Mouse (Mus musculus) heart, adult 11 months (tissue): ENCODE data around the gene Pls3.

ENCODE experiments used
- DNase-seq: peaks from one replicate; pipeline ENCODE4 v3.0.0; 2022

Gene Pls3

DNA sequence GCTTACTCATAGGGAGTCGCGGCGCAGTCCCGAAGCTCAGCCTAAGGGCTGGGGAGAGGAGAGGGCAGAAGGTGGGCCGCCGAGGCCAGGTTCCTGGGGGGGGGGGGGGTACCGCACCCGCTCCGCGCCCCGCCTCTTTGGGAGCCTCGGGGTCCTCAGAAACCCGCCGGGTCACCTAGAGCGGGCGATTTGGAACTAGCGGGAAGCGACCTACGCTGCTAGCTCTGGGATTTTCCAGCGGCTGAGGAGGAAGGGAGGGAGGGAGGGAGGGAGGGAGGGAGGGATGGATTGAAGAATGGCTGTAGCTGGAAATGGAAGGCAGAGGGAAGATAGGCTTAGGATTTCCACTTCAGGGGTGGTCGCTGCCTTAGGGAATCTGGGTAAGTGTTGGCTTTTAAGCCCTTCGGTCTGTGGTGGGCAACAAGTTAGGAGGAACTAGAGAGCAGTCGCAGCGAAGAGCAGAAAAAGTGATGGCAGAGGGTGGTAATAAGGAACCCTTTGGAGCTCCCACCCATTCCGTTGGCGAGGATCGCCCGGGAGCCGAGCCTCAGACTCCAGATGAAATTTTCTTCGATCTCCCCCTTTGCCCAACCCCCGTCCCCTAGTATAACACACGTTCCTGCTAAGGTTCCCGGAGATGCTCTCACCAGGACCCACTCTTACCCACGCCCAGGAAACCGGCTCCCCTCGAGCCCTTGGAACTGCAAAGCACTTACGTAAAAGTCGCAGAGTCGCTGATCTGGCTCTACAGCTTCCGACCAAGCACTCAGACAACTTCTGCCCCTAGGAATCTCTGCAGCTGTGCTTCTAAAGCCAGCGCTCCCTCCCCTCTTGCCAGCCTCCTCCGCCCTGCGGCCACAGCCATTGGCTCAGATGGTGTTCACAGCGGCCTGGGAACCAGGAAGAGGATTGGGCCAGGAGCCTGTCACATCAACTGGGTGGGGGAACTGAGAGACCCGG is at the start of gene Pls3:
Gene Pls3, minus strand, starts transcription at position 851 of the 960 bp plus-strand sequence.
- peak; percentile 100 for DNase-seq

DNA sequence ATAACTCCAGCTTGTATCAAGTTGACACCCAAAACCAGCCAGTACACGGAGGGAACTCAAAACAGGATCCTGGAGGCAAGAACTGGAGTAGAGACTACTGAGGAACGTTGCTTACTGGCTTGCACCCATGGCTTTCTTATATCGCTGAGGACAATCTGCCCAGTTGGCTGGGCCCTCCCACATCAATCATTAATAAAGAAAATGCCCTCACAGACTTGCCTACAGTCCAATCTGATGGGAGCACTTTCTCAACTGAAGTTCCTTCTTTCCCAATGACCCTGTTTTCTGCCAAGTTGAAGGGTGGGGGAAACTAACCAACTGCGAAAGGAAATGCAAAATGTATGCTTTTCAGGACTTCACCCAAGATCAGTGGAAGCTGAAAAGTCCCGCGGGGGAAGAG is 20.7 kb upstream of the Pls3 start:
- no peak for DNase-seq

DNA sequence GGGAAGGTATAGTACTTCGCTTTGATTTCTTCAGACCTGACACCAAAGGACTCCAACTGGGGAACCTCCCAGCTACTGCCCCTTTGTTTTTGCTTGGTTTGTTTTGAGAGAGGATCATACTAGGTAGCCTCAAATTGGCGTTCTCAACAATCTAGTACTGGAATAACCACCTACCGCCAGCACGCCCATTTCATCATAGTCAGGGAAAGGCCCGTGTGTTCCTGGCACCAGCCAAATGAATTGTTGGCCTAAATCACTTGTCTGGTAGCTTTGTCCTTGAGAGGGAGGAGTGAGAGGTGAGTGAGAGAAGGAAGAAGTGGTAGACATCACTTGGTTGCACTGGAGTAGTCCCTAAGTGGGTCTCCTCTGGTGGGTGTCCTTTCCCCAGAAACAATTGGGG is 584 bp upstream of the Pls3 start:
- no peak for DNase-seq

DNA sequence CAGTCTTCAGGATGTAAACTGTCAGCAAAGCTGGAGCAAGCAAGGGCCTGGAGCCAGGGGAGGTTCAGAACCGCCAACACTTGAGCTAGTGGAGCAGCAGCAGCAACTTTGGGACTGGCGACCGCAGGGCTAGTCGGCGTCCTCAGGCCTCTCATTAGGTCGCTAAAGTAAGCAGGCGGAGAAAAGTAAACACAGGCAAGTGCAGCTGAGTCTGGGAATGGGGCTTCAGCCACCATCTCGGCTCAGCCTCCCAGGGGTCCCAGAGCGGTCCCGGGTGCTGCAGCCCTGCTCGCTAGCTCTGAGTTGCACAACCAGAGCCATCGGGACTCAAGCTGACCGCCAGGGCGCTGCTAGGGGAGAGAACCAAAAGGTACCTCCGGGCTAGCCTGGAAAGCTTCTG is 1.2 kb downstream of the Pls3 start:
- DNase-seq, result peak; percentile 94

DNA sequence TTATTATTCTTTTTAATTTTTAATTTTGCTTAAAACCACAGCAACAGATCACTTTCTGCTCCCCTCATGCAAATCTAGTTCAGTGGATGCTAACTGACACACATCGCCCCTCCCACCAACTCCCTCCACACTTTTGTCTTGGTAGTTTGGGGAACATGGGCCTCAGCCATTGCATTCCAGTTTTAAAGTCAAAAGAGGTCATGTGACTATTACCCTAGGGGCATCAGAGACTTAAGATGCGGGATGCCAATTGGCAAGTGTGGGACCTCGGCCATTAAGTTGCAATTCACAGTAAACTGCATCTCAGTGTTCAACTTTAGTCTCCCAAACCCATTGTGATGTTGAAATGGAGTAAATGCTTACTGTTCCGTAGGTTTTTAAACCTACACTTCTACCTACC is 1.7 kb downstream of the Pls3 start:
- DNase-seq, result peak; percentile 79

DNA sequence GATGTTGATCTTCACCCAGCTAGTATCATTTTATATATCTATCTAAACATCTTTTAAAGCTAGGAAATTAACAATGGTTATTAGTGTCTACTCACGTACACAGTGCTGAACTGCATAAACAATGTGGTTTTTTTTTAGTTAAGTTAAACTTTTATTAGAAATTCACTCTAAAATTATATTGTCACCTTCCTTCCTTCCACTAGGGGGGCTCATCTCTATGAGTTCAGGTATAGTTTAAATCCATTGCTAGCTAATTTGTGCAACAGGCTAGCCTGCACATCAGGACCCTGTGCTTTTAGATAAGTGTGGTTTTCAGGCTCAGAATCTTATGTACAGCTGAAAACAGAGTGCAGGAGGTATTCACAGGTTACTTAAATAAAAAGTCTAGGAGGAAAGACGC is 3.1 kb downstream of the Pls3 start:
- no peak for DNase-seq

DNA sequence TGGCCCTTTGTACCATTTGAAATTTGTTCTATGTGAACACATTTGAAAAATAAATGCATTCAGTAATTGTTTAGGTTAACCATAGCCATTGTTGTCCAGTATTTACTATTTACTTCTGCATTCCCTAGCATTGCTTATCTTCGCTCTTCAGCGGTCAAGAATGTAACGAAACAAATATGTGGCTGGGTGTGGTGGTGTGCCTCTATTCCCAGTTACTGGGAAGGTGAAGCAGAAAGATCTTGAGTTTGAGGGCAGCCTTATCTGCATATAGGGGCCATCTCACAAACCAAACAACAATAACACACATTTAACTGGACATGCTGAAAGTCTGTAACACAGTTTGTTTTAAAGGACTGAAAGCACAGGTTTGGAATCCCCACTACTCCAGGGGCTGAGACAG is 13.3 kb downstream of the Pls3 start:
- DNase-seq, result no peak

DNA sequence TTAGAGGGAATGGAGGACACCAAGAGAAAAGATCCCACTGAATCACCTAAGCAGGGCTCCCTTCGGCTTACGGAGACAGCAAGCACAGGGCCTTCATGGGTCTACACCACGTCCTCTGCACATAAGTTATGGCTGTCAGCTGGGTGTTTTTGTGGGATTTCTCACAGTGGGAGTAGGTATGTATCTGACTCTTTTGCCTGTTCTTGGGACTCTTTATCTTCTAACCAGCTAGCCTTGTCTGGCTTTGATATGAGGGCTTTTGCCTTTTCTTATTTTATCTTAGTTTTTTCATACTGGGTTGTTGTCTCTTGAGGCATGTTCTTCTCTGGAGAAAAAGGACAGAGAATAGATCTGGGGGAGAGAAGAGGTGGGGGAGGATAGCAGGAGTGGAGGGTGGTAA is 20.7 kb downstream of the Pls3 start:
- no peak for DNase-seq

DNA sequence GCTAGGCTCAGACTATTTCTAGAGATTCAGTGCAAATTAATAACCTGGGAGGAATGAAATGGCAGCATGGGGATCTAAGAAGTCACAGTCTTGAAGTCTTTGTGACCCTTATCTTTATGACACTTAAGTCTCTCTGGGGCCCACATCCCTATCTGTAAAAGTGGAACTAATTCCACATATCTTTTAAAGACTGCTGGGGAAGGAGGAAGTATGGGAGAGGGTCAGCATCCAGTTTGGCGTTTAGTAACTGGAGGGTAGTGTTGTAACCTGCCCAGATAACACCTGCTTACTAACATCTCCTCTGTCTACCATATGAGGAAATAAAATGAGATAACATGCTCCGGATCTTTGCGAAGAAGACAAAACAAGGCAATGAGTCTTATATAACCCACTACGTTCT is 30.7 kb downstream of the Pls3 start:
- DNase-seq, result no peak

DNA sequence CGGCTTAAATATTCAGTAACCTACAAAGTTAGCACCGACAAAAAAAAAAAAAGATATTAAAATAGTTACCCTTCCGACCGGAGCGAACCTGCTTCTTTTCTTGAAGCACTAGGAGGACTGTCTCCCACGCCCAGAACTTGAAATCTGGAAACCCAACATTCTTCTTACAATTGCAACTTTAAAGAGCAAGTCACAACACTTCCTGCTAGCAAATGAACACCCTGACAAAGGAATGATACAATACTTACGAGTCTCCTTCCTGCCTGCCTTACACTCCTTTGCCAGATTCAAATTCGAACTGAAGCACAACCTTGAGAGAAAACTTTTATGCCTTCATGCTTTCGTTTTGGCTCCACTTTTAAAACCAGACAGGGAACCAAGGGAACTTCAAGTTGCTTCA is 32.1 kb downstream of the Pls3 start:
- DNase-seq, result no peak

DNA sequence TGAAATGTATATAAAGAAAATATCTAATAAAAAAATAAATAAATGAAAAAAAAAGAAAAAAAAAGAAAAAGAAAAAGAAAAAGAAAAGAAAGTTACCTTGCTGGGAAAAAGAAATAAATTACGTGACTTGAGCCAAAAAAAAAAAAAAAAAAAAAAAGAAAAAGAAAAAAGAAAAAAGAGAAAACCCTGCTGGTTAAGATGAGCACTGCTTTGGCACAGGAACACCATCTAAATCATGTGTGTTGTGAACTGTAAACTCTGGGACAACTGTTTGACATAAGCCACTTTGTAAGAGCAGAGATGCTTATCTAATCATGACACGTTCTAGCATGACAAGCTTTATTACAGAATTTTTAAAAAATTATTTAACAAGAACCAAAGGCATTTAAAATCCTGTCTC is 32.9 kb downstream of the Pls3 start:
- no peak for DNase-seq

DNA sequence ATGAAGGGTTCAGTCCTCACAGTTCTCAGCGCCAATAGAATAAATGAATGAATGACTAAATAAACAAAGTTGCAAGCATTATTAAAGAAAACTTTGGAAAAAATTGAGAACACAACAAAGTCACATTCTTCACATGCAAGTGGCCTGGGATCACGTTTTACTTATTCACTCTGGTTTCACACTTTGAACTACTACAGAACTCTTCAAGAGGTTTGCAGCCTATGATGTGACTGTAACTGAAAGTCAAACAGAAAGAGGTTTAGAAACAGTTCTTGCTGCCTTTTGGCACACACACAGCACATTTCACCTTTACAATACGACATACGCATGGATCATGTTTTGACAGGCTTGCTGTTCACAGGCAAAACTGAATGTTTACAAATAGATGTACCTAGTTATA is 34.7 kb downstream of the Pls3 start:
- DNase-seq, result no peak

DNA sequence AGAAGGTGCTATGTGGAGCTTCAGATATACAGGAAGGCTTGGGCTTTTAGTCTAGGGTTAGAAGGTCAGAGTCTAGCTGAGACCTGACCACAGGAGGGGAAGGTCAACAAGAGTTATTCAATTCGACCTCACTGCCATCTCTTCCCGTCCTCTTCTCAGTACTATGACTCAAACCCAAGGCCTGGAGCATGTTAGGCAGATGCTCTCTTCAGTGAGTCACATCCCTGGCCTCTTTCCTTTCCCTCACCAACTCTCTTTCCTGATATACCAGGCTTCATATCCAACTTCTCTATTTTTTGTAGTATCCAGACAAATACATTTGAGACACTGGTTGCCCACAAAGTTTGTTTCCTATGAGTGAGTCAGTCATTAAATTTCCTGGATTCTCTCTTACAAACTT is 40.1 kb downstream of the Pls3 start:
- DNase-seq, result no peak

DNA sequence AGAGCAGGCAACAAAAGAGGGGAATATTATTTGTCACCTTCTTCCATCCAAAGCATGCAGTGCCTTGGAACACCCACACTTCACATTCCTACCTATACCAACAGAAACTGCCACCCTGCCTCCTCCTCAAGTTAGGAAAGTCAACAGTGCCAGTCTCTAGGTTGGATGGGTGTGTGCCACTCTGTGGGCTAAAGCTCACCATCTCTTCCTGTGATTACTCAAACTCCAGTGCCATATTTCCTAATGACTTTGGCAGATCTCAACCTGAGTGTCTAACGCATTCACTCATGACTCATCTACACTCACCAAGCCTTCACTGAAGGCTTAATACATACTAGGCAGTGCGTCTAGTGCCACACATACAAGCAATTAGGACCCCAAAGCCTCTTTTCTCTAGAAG is 40.7 kb downstream of the Pls3 start:
- no peak for DNase-seq

DNA sequence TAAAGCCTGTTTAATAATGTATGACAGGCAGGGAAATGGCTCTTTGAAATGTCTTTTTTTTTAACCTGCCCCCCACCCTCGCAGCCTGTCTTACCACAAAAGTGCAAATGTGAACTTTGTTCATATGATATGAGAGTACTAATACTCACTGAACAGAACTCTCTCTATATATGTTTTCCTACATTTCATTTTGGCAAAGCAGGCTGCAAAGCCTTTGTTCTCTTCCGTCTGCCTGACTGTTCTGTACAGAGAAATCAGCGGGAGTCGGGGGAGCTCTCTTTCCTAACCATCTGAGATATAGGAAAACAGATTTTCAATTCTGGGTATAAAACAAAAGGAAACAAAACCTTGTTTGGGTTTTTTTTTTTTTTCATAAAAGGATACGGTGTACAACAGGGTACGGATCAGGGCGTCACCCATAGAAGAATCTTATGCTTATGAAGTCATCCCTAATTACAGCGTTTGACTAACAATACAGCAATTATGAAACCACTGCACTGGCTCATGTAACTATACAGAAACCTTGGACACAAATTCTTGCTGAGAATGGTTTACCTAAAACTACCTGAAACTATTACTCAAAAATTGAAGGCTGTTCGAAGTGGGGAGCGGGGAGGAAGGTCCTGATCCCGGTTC is 41.9 kb downstream of the Pls3 start:
- no peak for DNase-seq

DNA sequence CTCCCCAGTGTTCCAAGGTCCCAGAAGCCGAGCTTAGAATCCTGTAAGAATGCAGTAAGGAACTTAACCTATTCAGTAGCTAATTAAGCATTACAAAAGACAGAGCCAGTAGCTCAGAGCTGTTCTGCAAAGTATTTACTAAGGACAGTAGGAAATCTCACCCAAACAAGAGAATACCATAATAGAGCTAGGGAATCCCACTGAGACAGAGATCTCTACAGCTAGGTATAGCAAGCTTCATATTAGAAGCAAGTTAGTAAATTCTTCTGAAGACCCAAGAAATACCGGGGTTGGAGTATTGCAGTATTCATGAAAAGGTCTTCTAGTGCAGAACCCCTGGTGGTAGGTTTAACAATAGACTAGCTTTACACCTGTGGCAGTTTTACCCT is 45.1 kb downstream of the Pls3 start:
- DNase-seq, result no peak

DNA sequence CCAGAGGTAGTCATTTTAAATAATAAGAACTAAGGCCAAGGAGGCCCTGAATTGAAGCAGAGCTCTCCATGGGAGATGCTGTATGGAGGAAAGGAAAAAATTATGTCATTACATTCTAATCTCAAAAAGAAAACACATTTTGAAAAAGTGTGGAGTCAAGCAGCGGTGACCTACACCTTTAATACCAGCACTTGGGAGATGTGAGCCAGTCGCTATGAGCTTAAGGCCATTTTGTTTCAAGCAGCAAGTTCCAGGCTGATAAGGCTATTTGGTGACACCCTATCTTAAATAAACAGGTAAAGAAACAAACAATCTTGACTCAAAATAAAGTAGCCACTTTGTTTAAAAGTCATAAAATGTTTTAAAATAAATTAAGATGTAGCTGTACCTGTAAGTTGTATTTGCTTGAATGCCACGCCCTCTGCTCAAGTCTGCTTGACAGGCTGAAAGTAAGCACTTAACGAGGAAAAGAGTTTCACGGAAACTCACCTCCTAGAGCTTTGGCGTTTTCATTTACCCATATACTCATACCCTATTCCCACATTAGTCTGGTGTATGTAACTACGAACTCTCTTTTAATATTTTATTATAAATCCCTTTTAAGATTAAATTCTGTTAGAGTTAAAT is 45.6 kb downstream of the Pls3 start:
- DNase-seq, result no peak

DNA sequence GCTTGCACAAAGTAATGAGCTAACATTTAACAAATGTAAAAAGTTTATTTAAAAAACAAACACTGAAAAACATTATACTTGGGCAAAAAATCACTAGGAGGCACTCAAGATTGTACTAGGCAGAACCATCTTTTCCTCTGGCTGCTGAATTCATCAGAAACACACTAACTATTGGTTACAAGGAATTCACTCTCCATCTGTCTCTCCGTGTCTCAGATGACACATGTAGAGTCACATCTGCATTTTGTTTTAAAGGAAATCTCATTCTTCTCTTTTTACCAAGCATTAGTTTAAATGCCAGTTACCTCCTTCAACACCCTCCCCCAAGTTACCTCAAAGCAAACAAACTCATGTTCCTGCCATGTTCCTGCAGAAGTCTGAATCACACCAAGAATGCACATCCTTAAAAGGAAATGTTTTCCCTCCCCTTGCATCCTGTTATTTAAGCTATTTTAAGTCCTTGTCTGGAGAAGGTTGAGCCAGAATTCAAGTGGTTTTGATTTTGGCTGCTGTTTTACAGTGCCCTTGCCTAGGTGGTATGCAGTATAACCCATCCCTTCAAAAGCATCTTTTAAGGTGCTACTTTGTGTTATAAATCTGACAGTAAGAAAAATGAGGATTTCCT is 56.2 kb downstream of the Pls3 start:
- DNase-seq, result peak; percentile 92

DNA sequence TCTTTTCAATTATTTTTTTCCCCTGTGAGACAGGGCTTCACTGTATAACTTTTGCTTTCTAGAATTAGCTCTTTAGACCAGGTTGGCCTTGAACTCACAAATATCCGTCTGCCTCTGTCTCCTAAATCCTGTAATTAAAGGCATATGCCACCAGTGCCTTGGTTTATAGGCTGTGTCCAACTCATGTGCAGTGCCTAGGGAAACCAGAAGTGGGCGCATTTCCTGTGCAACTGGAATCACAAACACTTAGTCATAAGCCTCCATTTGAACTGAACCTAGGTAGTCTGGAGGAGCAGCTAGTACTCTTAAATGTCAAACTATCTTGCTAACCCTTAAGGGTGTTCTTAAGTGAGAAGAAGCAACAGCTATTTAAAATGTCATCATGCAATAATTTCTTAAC is 60.0 kb downstream of the Pls3 start:
- DNase-seq, result no peak

DNA sequence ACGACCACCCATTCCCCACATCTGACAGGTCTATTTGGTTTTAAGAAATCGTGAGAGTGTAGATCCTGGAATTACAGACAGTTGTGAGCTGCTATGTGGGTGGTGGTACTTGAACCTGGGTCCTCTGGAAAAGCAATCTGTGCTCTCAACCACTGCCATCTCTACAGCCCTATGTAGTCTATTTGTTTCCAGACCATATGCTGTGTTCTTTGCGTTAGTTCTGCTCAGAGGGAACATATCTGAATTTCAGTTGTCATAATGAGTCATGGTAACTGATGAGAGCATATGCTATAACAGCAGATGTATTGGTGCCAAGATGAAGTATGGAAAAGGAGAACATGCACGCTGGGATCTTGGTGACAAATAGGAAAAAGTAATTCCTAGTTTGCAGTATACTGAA is 60.9 kb downstream of the Pls3 start:
- DNase-seq, result no peak

DNA sequence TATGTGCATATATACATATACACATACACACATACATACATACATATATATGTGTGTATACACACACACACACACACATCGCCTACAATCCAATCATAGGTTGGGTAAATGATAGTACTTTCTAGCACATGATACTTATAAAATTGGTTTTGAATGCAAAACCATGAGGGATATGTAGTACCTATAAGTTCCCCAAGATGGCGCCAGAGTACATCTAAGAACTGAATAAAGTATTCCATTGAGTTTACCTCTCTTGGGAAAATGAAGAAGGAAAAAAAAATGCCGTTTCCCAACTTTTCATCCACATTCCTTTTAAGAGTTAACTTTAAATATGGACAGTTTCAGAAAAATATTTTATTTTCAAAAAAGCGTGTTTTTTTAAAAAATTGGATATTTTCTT is 78.4 kb downstream of the Pls3 start:
- DNase-seq, result peak; percentile 4

DNA sequence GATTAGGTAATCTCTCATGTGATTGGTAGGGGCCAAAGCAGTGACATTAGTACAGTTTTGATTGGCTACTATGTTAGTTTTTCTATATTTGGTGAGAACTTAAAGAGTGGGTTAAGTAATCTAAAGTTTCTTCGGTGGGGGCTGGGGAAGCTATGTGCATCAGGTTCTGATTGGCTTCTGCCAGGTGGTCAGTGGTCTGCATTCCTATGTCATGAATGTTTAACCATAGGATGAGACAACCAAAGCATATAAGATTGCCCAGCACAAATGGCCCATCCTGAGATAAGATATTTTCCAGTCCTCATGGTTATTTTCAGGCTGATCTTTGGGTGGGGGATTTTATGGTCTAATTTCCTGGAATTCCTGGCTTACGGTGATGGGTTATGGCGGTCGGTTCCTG is 95.2 kb downstream of the Pls3 start:
- DNase-seq, result peak; percentile 23

DNA sequence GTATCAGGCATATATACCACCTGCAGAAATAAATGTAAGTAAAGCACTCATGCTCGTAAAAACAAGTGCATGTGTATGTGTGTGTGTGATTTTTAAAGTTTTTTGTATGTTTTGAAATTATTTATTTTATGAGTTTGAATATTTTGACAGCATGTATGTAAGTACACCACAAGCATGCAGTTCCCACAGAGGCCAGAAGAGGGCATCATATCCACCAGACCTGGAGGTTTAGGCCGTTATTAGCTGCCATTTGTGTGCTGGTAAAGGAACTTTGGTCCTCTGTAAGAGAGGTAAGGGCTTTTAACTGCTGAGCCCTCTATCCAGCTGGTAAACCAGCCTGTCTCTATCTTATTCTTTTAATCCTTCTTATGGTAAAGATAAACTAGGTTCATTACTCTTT is 97.5 kb downstream of the Pls3 start:
- peak; percentile 1 for DNase-seq
